24 mouse cellular contexts compared by ENCODE assay signal in the genomic region with DNA sequence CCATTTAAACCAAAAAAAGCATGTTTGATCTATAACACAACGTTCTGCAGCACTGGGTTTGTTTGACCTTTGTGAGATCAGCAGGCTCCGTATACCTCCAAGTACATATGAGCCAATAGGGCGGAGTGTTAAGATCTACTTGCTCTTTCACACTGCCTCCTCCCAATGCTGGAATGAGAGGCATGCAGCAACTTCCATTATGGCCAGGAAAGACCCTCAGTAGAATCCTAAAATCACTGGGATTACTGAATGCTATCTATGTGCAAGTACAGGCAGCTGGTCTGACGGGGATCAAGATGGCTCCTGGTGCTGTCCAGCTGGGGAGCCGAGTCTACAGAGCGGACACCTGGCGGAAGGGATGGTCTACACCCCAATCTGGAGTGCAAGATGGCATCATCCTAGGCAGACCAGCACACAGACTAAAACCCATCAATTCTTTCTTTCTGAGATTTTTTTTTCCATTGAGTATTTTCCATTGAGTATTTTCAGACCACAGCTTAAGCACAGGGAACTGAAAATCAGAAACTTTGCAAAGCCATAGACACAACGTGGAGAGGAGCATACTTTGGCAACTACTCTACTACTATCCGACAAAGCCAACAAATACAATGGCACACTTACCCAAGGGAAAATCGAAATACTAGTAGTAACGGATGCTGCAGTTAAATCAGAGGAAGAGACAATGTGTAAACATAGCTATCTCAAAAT. TPM values are rescaled to one million over a fixed set of nuclear protein-coding genes. Genes with fewer than 3 reads are reported as not detected.
DNase-seq lines count a peak whose midpoint lies in the region; ATAC-seq and TF ChIP-seq lines count a peak whose summit lies in the region.
"Had no signal": no experiment of that assay in that cellular context is flagged by ENCODE, and none has a peak within 500 bp of the region (broad histone marks: within the 10 kb centered on the region; RNA-seq: fewer than 3 reads in every experiment).

No protein-coding gene starts in this region.

- H3K79me2 ChIP-seq in CH12.LX (replicated peaks; ENCODE audit: control insufficient read depth, extremely low read depth, insufficient read depth, poor library complexity, severe bottlenecking): peaks cover 31% of the 10 kb centered on the region

- intact Hi-C loops in left cerebral cortex, adult 2 months (cut with DNase I): no loop called here

- TF ChIP-seq EP300 in CH12.LX (IDR thresholded peaks at IDR 0.05; ENCODE audit: low read length): peak; percentile 87

- no peak overlapping the region for H3K27ac ChIP-seq in heart, embryonic 16.5 days (ENCODE audit: low read length)
- H3K27ac ChIP-seq in CH12.LX (ENCODE audit: insufficient read depth, low read depth) (peak overlapping the region; percentile 73), ES-E14 (ENCODE audit: insufficient read depth, low read depth, low read length, poor library complexity, severe bottlenecking) (peak overlapping the region; percentile 40; the same call in 1 of the 2 replicates)
- no peak overlapping the region for H3K27ac ChIP-seq in left cerebral cortex, adult 2 months
- H3K27ac ChIP-seq: embryonic facial prominence, embryonic 12.5 days; gastrocnemius, adult 2 months; hindbrain, embryonic 13.5 days; hindbrain, postnatal 0 days had no signal

- H3K4me3 ChIP-seq in heart, embryonic 16.5 days (ENCODE audit: low read length): no peak overlapping the region; the same call in 1 of the 2 replicates
- peak overlapping the region; percentile 20 to 66 (median 41) for H3K4me3 ChIP-seq in CH12.LX (replicated peaks in 1 of 3; ENCODE audit: low read depth in 2 of 3, low read length in 2 of 3, poor library complexity in 1 of 3)
- peak overlapping the region in 1 of 2 experiments; percentile 46; a peak in 2 of 4 replicates for H3K4me3 ChIP-seq in ES-E14 (ENCODE audit: insufficient read depth in 1 of 2, low read depth in 1 of 2, low read length in 2 of 2, poor library complexity in 1 of 2, severe bottlenecking in 1 of 2)
- H3K4me3 ChIP-seq in left cerebral cortex, adult 2 months: no peak overlapping the region
- H3K4me3 ChIP-seq: embryonic facial prominence, embryonic 12.5 days; hindbrain, embryonic 13.5 days had no signal

- ATAC-seq in heart, embryonic 16.5 days (replicated peaks; ENCODE audit: extremely low read depth, insufficient read depth, low FRiP score): no peak
- ATAC-seq: CD4-positive, CD25-positive, alpha-beta regulatory T cell, adult 4 months; forebrain, postnatal 0 days; hindbrain, postnatal 0 days had no signal

- peak overlapping the region; percentile 35 for H3K4me2 ChIP-seq in heart, embryonic 16.5 days (ENCODE audit: low read depth, low read length)
- peak overlapping the region; percentile 84 for H3K4me2 ChIP-seq in CH12.LX (ENCODE audit: insufficient read depth, low read depth, poor library complexity, severe bottlenecking)
- H3K4me2 ChIP-seq: embryonic facial prominence, embryonic 12.5 days; hindbrain, embryonic 13.5 days had no signal

- in situ Hi-C loops in CH12.LX (cut with MboI; ENCODE audit: low pct_ligation_motif_present, low pct_unique_long_range_greater_than_20kb, low sequenced_read_pairs): no loop called here
- in situ Hi-C loops in ES-E14 (cut with MboI; ENCODE audit: low sequenced_read_pairs in 2 of 2, unreplicated experiment in 2 of 2): no loop called here

- H3K9me3 ChIP-seq in heart, embryonic 16.5 days (replicated peaks; ENCODE audit: control insufficient read depth, low read length): no peaks in the 10 kb centered on the region
- no peaks in the 10 kb centered on the region for H3K9me3 ChIP-seq in CH12.LX (replicated peaks; ENCODE audit: low read length)
- H3K9me3 ChIP-seq in ES-E14 (ENCODE audit: control insufficient read depth, insufficient read depth, low read depth, low read length): no peaks in the 10 kb centered on the region
- H3K9me3 ChIP-seq: embryonic facial prominence, embryonic 12.5 days; hindbrain, embryonic 13.5 days had no signal

- H3K4me1 ChIP-seq in heart, embryonic 16.5 days (ENCODE audit: control insufficient read depth, insufficient read depth, low read length): peaks cover 10% of the 10 kb centered on the region
- H3K4me1 ChIP-seq in CH12.LX (ENCODE audit: control insufficient read depth in 1 of 2, insufficient read depth in 2 of 2) (peaks cover 0 to 8% of the 10 kb centered on the region in 2 experiments; a peak in 2 of 4 replicates), ES-E14 (ENCODE audit: control insufficient read depth in 2 of 2, insufficient read depth in 2 of 2, low read length in 2 of 2, poor library complexity in 1 of 2) (peaks cover 0 to 8% of the 10 kb centered on the region in 2 experiments; a peak in 2 of 4 replicates)

- TF ChIP-seq RAD21 in CH12.LX (IDR thresholded peaks at IDR 0.05; ENCODE audit: low read depth, low read length): no peak

- H3K27me3 ChIP-seq in heart, embryonic 16.5 days (ENCODE audit: control insufficient read depth, insufficient read depth, low read length): no peaks in the 10 kb centered on the region
- no peaks in the 10 kb centered on the region for H3K27me3 ChIP-seq in CH12.LX (replicated peaks)

- no peak overlapping the region for H3K9ac ChIP-seq in heart, embryonic 16.5 days (ENCODE audit: low read length)
- H3K9ac ChIP-seq in CH12.LX (ENCODE audit: insufficient read depth, low read depth): peak overlapping the region; percentile 39; the same call in 1 of the 2 replicates
- no peak overlapping the region; the same call in 1 of the 2 replicates for H3K9ac ChIP-seq in ES-E14 (ENCODE audit: insufficient read depth, low read depth, low read length, poor library complexity, severe bottlenecking)
- H3K9ac ChIP-seq: embryonic facial prominence, embryonic 12.5 days; forebrain, postnatal 0 days; hindbrain, embryonic 13.5 days had no signal

- no peak for DNase-seq in heart, postnatal 4 days
- peak; percentile 15 for DNase-seq in CD4-positive helper T cell, adult 2 months (ENCODE audit: low read depth, low spot score)
- DNase-seq in CH12.LX (ENCODE audit: extremely low read depth) (no peak), ES-E14 (ENCODE audit: low read depth, low spot score) (no peak)
- DNase-seq in left cerebral cortex, adult 2 months (ENCODE audit: extremely low spot score in 1 of 2, low spot score in 2 of 2): no peak
- DNase-seq in adrenal gland, postnatal 14 days: no peak
- DNase-seq in thymus, postnatal 0 days (ENCODE audit: low spot score): no peak
- DNase-seq: adrenal gland, adult 2 months; adrenal gland, postnatal 36 days; cerebellum, adult 11 months; cerebellum, adult 8-10 months; cerebellum, postnatal 14 days; forebrain, postnatal 0 days; gastrocnemius, adult 2 months; gastrocnemius, postnatal 25 days; heart, adult 11 months; heart, postnatal 10 days; kidney, adult 11 months; kidney, adult 9 months had no signal

- no peak for TF ChIP-seq POLR2A in CH12.LX (IDR thresholded peaks at IDR 0.05; ENCODE audit: low read depth, low read length)

- dilution Hi-C loops in CH12.LX (cut with MboI; ENCODE audit: extremely low pct_ligation_motif_present, extremely low pct_unique_long_range_greater_than_20kb, low sequenced_read_pairs): no loop called here

- WGBS in heart, embryonic 16.5 days: 58% methylated on average over 11 of the region's 11 CpGs

- TF ChIP-seq CTCF in CH12.LX (conservative IDR thresholded peaks at IDR 0.05 in 1 of 2, IDR thresholded peaks at IDR 0.05 in 1 of 2; ENCODE audit: low read depth in 2 of 2, low read length in 2 of 2): no peak
- no peak for TF ChIP-seq CTCF in left cerebral cortex, adult 2 months (IDR thresholded peaks at IDR 0.05)

- H3K36me3 ChIP-seq in heart, embryonic 16.5 days (ENCODE audit: control insufficient read depth, insufficient read depth): peaks cover 15% of the 10 kb centered on the region
- peaks cover 21 to 27% of the 10 kb centered on the region in 2 experiments for H3K36me3 ChIP-seq in CH12.LX (replicated peaks in 1 of 2; ENCODE audit: control insufficient read depth in 1 of 2, insufficient read depth in 1 of 2, low read length in 1 of 2)
- peaks cover 16% of the 10 kb centered on the region for H3K36me3 ChIP-seq in ES-E14 (ENCODE audit: control insufficient read depth, insufficient read depth, low read length, poor library complexity, severe bottlenecking)
- H3K36me3 ChIP-seq: embryonic facial prominence, embryonic 12.5 days had no signal

TF ChIP-seq in CH12.LX, 34 proteins besides CTCF, POLR2A, EP300 and RAD21 (continues in another document):
- TF ChIP-seq PAX5 (IDR thresholded peaks at IDR 0.05; ENCODE audit: low read length) (no peak), RCOR1 (conservative IDR thresholded peaks at IDR 0.05; ENCODE audit: low read depth, low read length) (no peak), POLR2AphosphoS2 (IDR thresholded peaks at IDR 0.05; ENCODE audit: low read depth, low read length) (no peak), NELFE (IDR thresholded peaks at IDR 0.05; ENCODE audit: low read depth, low read length) (no peak), UBTF (IDR thresholded peaks at IDR 0.05; ENCODE audit: low read depth, low read length) (no peak), BHLHE40 (IDR thresholded peaks at IDR 0.05; ENCODE audit: low read depth, low read length) (0 out of 2 replicates have a peak, but pooled peaks have one; percentile 17), KAT2A (IDR thresholded peaks at IDR 0.05; ENCODE audit: insufficient replicate concordance, low read length) (no peak), IRF4 (IDR thresholded peaks at IDR 0.05; ENCODE audit: low read depth, low read length) (peak; percentile 63)

TF ChIP-seq in ES-E14, 5 proteins besides CTCF, POLR2A, EP300 and RAD21:
- TF ChIP-seq ZNF384 (IDR thresholded peaks at IDR 0.05; ENCODE audit: low read depth, low read length) (no peak), HCFC1 (IDR thresholded peaks at IDR 0.05; ENCODE audit: borderline replicate concordance, insufficient read depth, low read length) (no peak), ZC3H11A (IDR thresholded peaks at IDR 0.05; ENCODE audit: borderline replicate concordance, low read depth, low read length) (no peak), CHD2 (IDR thresholded peaks at IDR 0.05; ENCODE audit: low read depth, low read length) (no peak), MAFK (IDR thresholded peaks at IDR 0.05; ENCODE audit: insufficient read depth, low read depth, low read length) (no peak)

RNA-seq across cellular contexts. Expression of gene Pdha1, which starts 3.9 kb away (rescaled TPM):
- polyA plus RNA-seq in heart, embryonic 16.5 days (2015; fragmentation: Nextera tagmentation; extraction: Ambion mirVana): 362 and 383 TPM in 2 replicates
- 100 to 1,000 TPM; 625 to 708 TPM for total RNA-seq in heart, postnatal 4 days (2021)
- 99.5 and 114 TPM in 2 replicates for total RNA-seq in CH12.LX (2012; rRNA removed)
- total RNA-seq in CH12.LX (2014; rRNA removed): 153 and 154 TPM in 2 replicates
- 112 and 120 TPM in 2 replicates for polyA plus RNA-seq in CH12.LX (2012; ENCODE audit: insufficient read length, low read depth)
- 159 and 160 TPM in 2 replicates for total RNA-seq in ES-E14 (2012; rRNA removed)
- 100 to 1,000 TPM; 204 to 231 TPM for total RNA-seq in left cerebral cortex, adult 2 months (2021)
- total RNA-seq in adrenal gland, postnatal 14 days (2021): 469 and 509 TPM in 2 replicates
- 120 and 121 TPM in 2 replicates for polyA plus RNA-seq in thymus, postnatal 0 days (2015; fragmentation: Nextera tagmentation; extraction: Ambion mirVana)

Comparison
In these comparisons a context has a peak if more than half of its experiments do, and no peak if none do; other contexts are left out.
1. H3K27ac ChIP-seq: peak in CH12.LX (single experiment) and ES-E14 (single experiment); none in heart, embryonic 16.5 days (single experiment) and left cerebral cortex, adult 2 months (single experiment).
2. H3K4me3 ChIP-seq: peak in CH12.LX (3 of 3); none in heart, embryonic 16.5 days (single experiment) and left cerebral cortex, adult 2 months (single experiment).